Mouse (Mus musculus) v-Abl transformed pro-B cells (cell line): Measurements from ENCODE around the gene Neurl4.
"Not testable (repeated sequence)": the region's sequence is repeated elsewhere in the genome, so short reads cannot be mapped to it uniquely, and the experiment has no call there.

Experiments used
- in situ Hi-C, 2 experiments: fragments of 400-800 bp; cut with MboI; formaldehyde crosslinking; loops; one replicate each; pipeline ENCODE4 v1.15.1; 2025; ENCODE audit not compliant: unreplicated experiment in 2 of 2

Neurl4 gene

GRCm38 (mm10) chr11:69900471-69901405 is at the start of gene Neurl4, which contains the start of gene 2810408A11Rik:
TSS of gene Neurl4 (plus strand) at chr11:69901072.
TSS of gene 2810408A11Rik (minus strand) at chr11:69900987.
- in situ Hi-C loops = no loop called here

GRCm38 (mm10) chr11:69853994-69854393 is 46.9 kb upstream of the Neurl4 start:
- in situ Hi-C loops = no loop called here

GRCm38 (mm10) chr11:69854680-69855079 is 46.2 kb upstream of the Neurl4 start:
- in situ Hi-C loops = no loop called here

GRCm38 (mm10) chr11:69855347-69855746 is 45.5 kb upstream of the Neurl4 start:
- in situ Hi-C loops = no loop called here

GRCm38 (mm10) chr11:69858113-69858998 is 42.5 kb upstream of the Neurl4 start, which contains the start of gene Tnk1:
TSS of gene Tnk1 (minus strand) at chr11:69858730.
- in situ Hi-C loops = no loop called here

- in situ Hi-C loops = not testable (repeated sequence)
Observed at GRCm38 (mm10) chr11:69863729-69864128, 37.1 kb upstream of the Neurl4 start.

- in situ Hi-C loops = no loop called here
Observed at GRCm38 (mm10) chr11:69864138-69864860, 36.6 kb upstream of the Neurl4 start.

- in situ Hi-C loops = no loop called here
Observed at GRCm38 (mm10) chr11:69865561-69865960, 35.3 kb upstream of the Neurl4 start.

GRCm38 (mm10) chr11:69867335-69867734 is 33.5 kb upstream of the Neurl4 start:
- in situ Hi-C loops = no loop called here

GRCm38 (mm10) chr11:69870289-69871069 is 30.4 kb upstream of the Neurl4 start:
- in situ Hi-C loops = loop anchor here in 1 of 2 experiments (10.0 kb wide), 2 partner anchors 246 to 344 kb away; partner anchors contain the start of genes Sat2 and Slc16a11

GRCm38 (mm10) chr11:69871822-69872221 is 29.1 kb upstream of the Neurl4 start:
- in situ Hi-C loops = loop anchor here in 1 of 2 experiments (10.0 kb wide), 2 partner anchors 247 to 343 kb away; partner anchors contain the start of genes Sat2 and Slc16a11

GRCm38 (mm10) chr11:69872451-69872850 is 28.4 kb upstream of the Neurl4 start:
- in situ Hi-C loops = loop anchor here in 1 of 2 experiments (10.0 kb wide), 2 partner anchors 248 to 342 kb away; partner anchors contain the start of genes Sat2 and Slc16a11

GRCm38 (mm10) chr11:69876186-69876585 is 24.7 kb upstream of the Neurl4 start:
- in situ Hi-C loops = loop anchor here (5.0 to 10.0 kb wide), 8 partner anchors 69 to 339 kb away; partner anchors contain the start of genes Senp3 (in 2 of the 2), Fgf11 (in 1 of the 2), Polr2a (in 1 of the 2) and Sat2 (in 1 of the 2)

- in situ Hi-C loops = loop anchor here (5.0 to 10.0 kb wide), 8 partner anchors 70 to 338 kb away; partner anchors contain the start of genes Senp3 (in 2 of the 2), Fgf11 (in 1 of the 2), Polr2a (in 1 of the 2) and Sat2 (in 1 of the 2)
Observed at GRCm38 (mm10) chr11:69876867-69877266, 24.0 kb upstream of the Neurl4 start.

GRCm38 (mm10) chr11:69877878-69878277 is 23.0 kb upstream of the Neurl4 start, which contains the start of gene Tmem95:
TSS of gene Tmem95 (minus strand) at chr11:69878018.
- in situ Hi-C loops = loop anchor here (5.0 to 10.0 kb wide), 8 partner anchors 71 to 337 kb away; partner anchors contain the start of genes Senp3 (in 2 of the 2), Fgf11 (in 1 of the 2), Polr2a (in 1 of the 2) and Sat2 (in 1 of the 2)

GRCm38 (mm10) chr11:69878399-69878798 is 22.5 kb upstream of the Neurl4 start:
- in situ Hi-C loops = loop anchor here (5.0 to 10.0 kb wide), 8 partner anchors 71 to 336 kb away; partner anchors contain the start of genes Senp3 (in 2 of the 2), Fgf11 (in 1 of the 2), Polr2a (in 1 of the 2) and Sat2 (in 1 of the 2)

GRCm38 (mm10) chr11:69878952-69879351 is 21.9 kb upstream of the Neurl4 start:
- in situ Hi-C loops = loop anchor here (5.0 to 10.0 kb wide), 8 partner anchors 72 to 336 kb away; partner anchors contain the start of genes Senp3 (in 2 of the 2), Fgf11 (in 1 of the 2), Polr2a (in 1 of the 2) and Sat2 (in 1 of the 2)

GRCm38 (mm10) chr11:69879711-69880110 is 21.2 kb upstream of the Neurl4 start:
- in situ Hi-C loops = loop anchor here (5.0 to 10.0 kb wide), 9 partner anchors 43 to 335 kb away; partner anchors contain the start of genes Eif5a (in 2 of the 2), Senp3 (in 2 of the 2), Fgf11 (in 1 of the 2) and Polr2a (in 1 of the 2)
